In genomic region chr7:86346296-86346695, GRCm38 (mm10) we compare ENCODE assay signal across 17 mouse cellular contexts. TPM values are rescaled to one million over a fixed set of nuclear protein-coding genes. Genes with fewer than 3 reads are reported as not detected.
"Had no signal": no experiment of that assay in that cellular context is flagged by ENCODE, and none has a peak within 500 bp of the region (broad histone marks: within the 10 kb centered on the region; RNA-seq: fewer than 3 reads in every experiment).

No protein-coding gene starts in this region.

RNA-seq across cellular contexts. Expression of gene Olfr307, which starts 8.9 kb away (rescaled TPM):
- total RNA-seq: heart, postnatal 10 days; heart, postnatal 14 days; heart, postnatal 25 days; heart, postnatal 36 days; heart, postnatal 4 days; hematopoietic stem cell, adult 5-6 weeks; hindbrain, postnatal 0 days; layer of hippocampus, adult 18-20 months; layer of hippocampus, adult 2 months; layer of hippocampus, adult 8-10 months; layer of hippocampus, postnatal 10 days; layer of hippocampus, postnatal 14 days; layer of hippocampus, postnatal 25 days; layer of hippocampus, postnatal 36 days; left cerebral cortex, adult 18-20 months; left cerebral cortex, adult 2 months; left cerebral cortex, adult 8-10 months had no signal

RNA-seq across cellular contexts. Expression of gene Olfr305, which starts 20.4 kb away (rescaled TPM):
- total RNA-seq: heart, postnatal 10 days; heart, postnatal 14 days; heart, postnatal 25 days; heart, postnatal 36 days; heart, postnatal 4 days; hematopoietic stem cell, adult 5-6 weeks; hindbrain, postnatal 0 days; layer of hippocampus, adult 18-20 months; layer of hippocampus, adult 2 months; layer of hippocampus, adult 8-10 months; layer of hippocampus, postnatal 10 days; layer of hippocampus, postnatal 14 days; layer of hippocampus, postnatal 25 days; layer of hippocampus, postnatal 36 days; left cerebral cortex, adult 18-20 months; left cerebral cortex, adult 2 months; left cerebral cortex, adult 8-10 months had no signal

RNA-seq across cellular contexts. Expression of gene Olfr308, which starts 20.9 kb away (rescaled TPM):
- total RNA-seq: heart, postnatal 10 days; heart, postnatal 14 days; heart, postnatal 25 days; heart, postnatal 36 days; heart, postnatal 4 days; hematopoietic stem cell, adult 5-6 weeks; hindbrain, postnatal 0 days; layer of hippocampus, adult 18-20 months; layer of hippocampus, adult 2 months; layer of hippocampus, adult 8-10 months; layer of hippocampus, postnatal 10 days; layer of hippocampus, postnatal 14 days; layer of hippocampus, postnatal 25 days; layer of hippocampus, postnatal 36 days; left cerebral cortex, adult 18-20 months; left cerebral cortex, adult 2 months; left cerebral cortex, adult 8-10 months had no signal

RNA-seq across cellular contexts. Expression of gene Olfr309, which starts 32.8 kb away (rescaled TPM):
- total RNA-seq: heart, postnatal 10 days; heart, postnatal 14 days; heart, postnatal 25 days; heart, postnatal 36 days; heart, postnatal 4 days; hematopoietic stem cell, adult 5-6 weeks; hindbrain, postnatal 0 days; layer of hippocampus, adult 18-20 months; layer of hippocampus, adult 2 months; layer of hippocampus, adult 8-10 months; layer of hippocampus, postnatal 10 days; layer of hippocampus, postnatal 14 days; layer of hippocampus, postnatal 25 days; layer of hippocampus, postnatal 36 days; left cerebral cortex, adult 18-20 months; left cerebral cortex, adult 2 months; left cerebral cortex, adult 8-10 months had no signal

RNA-seq across cellular contexts. Expression of gene Olfr304, which starts 40.2 kb away (rescaled TPM):
- total RNA-seq: heart, postnatal 10 days; heart, postnatal 14 days; heart, postnatal 25 days; heart, postnatal 36 days; heart, postnatal 4 days; hematopoietic stem cell, adult 5-6 weeks; hindbrain, postnatal 0 days; layer of hippocampus, adult 18-20 months; layer of hippocampus, adult 2 months; layer of hippocampus, adult 8-10 months; layer of hippocampus, postnatal 10 days; layer of hippocampus, postnatal 14 days; layer of hippocampus, postnatal 25 days; layer of hippocampus, postnatal 36 days; left cerebral cortex, adult 18-20 months; left cerebral cortex, adult 2 months; left cerebral cortex, adult 8-10 months had no signal
